Mouse (Mus musculus): Measurements from ENCODE around the gene Tmem123.

Tmem123 gene

DNA sequence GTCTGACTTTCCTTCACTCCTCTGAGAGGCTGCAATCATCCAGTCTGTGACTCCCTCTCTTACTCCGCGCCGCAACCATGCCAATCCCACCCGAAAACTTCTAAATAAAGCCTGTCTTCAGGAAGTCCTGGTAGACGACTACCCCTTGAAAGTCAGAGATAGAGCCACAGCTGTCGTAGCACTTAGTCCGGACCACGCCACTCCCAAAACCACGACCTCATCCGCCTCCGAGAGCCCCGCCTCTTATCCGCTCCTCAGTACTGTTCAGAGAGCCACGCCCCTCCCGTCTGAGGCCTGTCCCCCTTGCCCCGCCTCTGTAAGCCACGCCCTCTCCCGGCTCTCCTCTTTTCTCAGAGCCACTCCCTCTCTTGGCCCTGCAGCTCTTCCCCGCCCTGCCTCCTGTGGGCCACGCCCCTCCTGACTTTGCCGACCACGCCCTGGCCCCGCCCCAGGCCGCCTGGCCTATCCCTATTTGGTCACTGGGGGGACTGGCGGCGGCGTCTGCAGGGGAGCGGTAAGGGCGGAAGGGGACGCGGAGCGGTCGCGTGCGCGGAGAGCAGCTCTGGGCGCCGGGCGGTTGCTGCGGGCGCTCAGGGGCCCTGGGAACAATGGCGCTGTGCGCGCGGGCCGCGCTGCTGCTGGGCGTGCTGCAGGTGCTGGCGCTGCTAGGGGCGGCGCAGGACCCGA lies at the start of gene Tmem123:
Gene Tmem123 (plus strand): TSS at position 428 of the 687 bp plus-strand sequence.
- peak; percentile 100 for DNase-seq (ENCODE audit: low spot score)

DNA sequence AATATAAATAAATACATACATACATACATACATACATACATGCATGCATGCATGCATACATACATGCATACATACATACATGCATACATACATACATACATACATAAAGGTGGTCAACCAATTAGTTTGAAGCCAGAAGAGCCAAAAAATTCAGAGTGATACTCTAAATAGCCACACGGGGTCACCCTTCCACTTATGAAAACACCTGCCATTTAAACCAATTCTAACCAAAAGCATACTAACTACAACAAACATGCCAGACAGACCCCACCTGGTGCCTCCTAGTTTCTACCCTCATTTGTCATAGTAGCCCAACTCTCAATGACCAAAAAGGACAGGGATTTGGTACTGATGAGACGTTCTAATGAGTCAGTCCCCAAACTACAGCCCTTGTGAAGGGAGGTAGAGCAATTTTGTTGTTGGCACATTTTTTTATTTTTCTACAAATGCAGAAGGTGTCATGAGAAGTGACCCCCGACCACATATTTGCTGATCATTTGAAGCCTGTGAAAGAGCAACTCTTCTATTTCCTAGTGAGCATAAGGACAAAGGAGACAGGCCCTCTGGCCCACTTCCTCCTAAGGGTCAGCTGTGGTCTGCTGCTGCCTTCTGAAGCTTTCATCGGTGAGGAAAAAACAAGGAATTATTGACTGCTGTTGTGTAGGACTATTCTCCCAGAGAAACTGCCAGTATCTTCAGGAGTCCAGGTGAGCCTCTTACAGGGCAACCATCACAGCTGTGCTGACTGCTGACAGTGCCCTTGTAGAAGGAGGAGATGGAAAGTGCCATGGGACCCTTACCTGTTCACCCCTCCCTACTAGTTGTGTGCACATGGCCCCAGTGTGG lies 49.6 kb upstream of the Tmem123 start:
- DNase-seq (ENCODE audit: low spot score) = peak; percentile 60

DNA sequence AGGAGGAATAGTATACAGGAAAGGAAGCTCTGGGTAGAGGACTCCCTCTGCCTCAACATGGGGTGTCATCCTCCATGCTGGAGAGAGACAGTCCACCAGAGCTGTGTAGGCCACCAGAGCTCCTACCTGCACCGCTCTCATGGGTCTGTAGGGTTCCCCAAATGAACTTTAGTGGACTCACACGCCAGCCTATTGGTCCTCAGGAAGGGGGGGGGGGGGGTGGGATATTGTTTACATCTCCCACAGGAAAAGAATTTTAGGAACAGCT lies 49.0 kb upstream of the Tmem123 start:
- DNase-seq (ENCODE audit: low spot score) = no peak

DNA sequence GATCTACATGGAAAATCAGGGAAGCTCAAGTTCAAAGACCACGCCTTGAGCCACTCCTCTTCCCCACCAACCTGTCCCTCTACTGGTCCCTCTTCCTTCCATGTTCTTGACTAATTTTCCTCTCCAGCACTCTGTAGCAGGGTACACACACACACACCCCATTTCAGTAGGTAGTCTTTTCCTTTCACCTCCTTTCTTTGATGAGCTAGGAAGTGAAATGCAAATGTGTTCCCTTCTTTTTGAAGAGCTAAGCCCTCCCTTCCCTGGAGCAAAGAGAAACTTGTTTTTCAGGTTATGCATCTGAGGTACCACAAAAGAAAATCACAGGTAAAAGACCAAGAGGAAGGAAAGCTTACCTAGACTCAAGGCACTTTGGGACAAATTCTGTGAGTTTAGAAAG lies 42.3 kb upstream of the Tmem123 start:
- DNase-seq (ENCODE audit: low spot score) = no peak

DNA sequence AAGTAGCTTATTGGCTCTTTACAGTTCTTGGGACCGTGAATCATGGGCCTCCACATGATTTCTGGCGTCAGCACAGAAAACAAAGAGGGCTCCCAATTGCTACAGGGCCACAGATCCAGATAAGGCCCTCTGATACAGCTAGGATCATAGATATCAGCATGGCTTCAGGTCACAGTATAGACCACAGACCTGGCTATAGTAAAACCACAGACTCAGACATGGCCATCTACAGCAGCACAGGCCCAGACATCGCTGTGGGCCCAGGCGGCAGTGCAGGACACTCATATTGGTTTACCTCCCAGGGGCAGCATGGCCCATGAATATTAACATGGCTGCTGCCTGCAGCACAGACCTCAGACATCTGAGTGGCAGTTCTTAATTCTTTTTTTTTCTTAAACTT lies 34.8 kb upstream of the Tmem123 start:
- no peak for DNase-seq (ENCODE audit: low spot score)

DNA sequence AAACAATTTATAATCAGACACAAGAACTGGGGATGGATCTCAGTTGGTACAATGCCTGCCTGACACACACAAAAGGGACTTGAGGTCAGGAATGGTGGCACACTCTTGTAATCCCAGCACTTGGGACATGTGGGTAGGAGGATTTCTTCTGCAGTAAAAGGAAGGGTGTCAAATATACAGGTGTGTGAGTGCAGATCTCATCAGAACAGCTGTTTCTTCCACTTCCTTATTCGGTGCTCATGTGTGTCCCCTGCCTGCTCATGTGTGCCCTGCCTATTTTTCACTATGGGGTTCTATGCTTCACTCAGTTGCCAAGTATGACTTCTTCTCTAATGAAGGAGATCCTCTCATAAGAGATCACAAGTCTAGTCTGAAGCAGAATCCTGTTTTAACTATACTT lies 21.1 kb upstream of the Tmem123 start:
- DNase-seq (ENCODE audit: low spot score) = no peak

DNA sequence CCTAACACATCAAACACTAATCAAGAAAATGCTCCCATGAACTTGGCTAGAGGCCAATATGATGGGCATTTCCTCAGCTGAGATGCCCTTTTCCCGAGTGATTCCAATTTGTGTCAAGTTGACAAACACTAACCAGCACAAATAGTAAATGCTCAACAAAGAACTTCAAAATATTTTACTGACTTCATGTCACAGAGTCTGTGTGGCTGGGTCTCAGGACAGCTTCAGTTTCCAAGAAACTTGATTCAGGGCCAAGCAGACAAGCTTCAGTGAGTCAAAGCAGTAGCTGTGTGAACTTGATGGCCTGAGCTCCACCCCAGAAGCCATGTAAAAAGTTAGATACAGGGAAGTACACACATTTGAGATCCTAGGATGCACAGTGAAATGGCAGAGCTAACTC lies 19.7 kb upstream of the Tmem123 start:
- DNase-seq (ENCODE audit: low spot score) = no peak

DNA sequence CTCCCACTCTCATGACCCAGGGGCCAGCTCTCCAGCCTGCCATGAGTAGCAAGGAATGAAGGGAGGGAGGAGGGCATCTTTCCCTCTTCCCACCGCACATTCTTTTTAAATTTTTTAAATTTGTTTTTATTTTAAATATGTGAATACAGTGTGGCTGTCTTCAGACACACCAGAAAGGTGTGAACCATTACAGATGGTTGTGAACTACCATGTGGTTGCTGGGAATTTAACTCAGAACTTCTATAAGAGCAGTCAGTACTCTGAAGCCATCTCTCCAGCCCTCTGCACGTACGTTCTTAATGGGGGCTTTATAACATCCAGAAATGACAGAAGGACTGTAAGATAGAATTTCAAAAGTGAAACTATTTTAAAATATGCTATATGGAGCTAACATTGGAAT lies 15.0 kb upstream of the Tmem123 start:
- no peak for DNase-seq (ENCODE audit: low spot score)

DNA sequence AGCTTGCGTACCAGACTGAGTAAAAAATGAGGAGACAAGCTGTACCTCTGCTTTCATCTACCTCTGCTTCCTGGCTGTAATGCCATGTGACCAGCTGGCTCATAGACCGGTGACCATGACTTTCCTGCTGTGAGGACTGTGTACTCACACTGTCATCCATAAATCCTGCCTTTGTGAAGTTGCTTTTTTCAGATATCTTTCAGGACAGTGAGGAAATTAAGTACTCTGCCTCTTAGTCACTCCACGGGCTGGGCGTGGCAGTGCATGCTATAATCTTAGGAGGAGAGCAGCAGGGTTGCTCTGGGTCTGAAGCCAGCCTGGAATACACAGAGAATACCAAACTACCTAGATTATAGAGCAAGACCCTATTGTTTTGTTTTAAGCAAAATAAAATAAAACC lies 14.3 kb upstream of the Tmem123 start:
- DNase-seq (ENCODE audit: low spot score) = no peak

DNA sequence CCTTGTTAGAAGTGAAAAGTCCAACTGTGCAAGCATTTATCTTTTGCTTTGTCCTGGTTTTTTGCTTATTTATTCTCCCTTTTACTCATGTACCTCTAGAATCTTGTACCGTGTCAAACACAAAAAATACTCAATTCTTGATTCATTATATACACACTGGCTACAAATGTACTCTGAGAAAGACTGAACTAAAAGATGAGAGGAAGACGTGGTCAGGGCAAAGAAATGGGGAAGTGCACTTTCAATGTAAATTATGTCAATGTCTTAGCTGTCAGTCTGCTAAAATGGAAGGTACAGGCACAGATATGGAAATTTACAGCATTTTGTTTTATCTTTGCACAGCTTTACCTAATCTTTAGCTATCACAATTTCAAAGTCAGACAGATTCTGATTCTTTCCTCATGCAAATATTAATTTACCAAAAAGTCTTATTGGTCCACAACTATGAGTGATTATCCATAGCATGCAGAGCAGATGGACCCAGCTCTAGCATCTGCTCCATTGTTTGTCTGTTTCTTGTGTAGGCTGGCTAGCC lies 7.9 kb upstream of the Tmem123 start:
- no peak for DNase-seq (ENCODE audit: low spot score)

DNA sequence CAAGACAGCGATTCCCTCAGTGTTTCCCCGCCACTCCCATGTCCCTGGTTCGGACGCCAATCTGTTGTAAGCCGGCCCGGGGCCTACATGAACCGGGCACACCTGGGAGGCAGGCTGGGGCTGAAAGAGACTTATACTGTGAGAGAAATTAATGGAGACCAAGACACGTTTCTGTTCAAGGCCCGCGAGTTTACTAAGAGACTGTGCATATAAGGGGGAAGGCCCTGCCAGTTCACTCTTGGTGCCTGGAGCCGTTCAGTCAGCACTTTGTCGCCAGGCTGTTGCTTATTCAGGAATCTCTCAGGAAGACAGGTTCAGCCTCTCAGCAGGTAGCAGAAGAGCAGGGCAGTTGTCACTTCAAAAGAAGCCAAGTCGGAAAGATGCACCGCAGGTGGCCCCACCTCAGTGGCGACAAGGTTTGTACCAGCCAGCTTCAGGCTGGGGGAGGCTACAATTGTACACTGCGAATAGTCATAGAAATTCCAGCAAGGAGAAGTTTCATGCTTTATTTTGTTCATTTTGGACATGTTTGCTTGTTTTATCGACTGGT lies 1.9 kb upstream of the Tmem123 start:
- no peak for DNase-seq (ENCODE audit: low spot score)

DNA sequence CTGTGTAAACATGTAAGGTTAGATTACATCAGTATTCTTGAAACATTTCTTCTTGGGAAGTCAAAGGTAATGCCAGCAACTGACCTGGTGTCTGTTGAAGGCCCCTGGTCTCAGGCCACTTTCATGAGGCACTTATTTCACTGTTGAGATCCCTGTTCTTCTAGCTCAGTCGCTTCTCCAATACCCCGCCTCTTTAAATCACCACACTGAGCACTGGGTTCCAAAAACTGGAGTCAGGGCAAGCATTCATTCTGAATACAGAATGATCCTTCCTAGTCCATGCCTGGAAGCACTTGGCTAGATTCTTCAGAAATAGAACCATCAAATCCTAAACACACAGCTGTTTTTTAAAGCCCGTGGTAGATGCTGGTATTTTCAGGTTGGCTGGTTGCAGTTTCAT lies 1.1 kb upstream of the Tmem123 start:
- DNase-seq (ENCODE audit: low spot score) = no peak

DNA sequence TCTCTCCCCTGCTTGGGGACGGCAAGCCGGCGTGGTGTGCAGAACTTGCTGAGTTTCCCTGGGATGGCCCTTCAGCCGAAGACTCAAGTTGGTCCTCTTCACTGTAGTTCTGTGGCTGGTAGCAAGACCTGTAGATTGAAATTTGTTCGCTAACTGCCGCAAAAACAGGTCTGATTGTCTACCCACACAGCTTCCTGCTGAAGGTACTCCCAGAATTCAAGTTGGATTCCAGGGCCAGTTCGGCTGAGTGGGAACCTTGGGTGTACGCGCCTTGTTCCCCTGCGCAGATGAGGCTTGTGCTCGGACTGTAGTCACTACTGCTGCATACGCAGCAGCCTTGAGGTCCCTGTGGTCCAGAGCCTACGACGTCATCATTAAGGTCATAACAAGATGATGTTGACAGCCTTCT lies 626 bp downstream of the Tmem123 start:
- DNase-seq (ENCODE audit: low spot score) = peak; percentile 53

DNA sequence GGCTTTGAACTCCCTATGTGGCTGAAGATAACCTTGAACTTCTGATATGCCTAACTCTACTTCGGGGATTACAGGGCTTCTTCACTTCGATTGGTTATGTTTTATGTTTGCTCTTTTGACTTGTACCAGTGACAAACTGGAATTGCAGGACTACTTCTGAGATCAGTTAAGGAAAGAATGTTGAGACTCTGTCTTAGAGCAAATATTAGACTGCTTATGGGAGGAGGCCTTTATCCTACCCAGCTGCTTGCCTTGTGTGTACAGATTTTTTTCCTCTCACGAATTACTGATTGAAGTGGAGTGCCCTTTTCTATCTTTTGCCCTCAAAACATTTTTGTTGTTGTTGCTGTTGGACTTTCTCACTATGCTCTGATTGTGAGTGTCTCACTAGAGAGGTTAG lies 1.4 kb downstream of the Tmem123 start:
- DNase-seq (ENCODE audit: low spot score) = no peak

DNA sequence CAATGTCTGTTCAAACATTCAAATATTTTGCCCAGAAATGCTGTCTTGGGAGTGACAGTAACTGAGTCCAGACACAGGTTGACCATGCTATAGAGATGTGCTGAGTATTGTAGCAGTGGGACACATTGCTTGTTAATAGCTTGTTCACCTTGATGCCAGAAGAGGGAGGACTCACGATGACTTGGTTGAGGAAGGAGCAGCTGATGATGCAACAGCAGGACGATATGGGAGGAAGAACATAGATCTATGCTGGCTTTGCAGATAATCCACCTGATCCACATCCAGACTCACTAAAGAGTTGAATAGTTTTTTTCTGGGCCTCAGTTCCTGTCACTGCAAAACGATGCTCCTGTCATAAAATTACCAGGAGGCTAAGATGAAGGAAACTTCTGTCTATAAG lies 2.7 kb downstream of the Tmem123 start:
- peak; percentile 39 for DNase-seq (ENCODE audit: low spot score)

DNA sequence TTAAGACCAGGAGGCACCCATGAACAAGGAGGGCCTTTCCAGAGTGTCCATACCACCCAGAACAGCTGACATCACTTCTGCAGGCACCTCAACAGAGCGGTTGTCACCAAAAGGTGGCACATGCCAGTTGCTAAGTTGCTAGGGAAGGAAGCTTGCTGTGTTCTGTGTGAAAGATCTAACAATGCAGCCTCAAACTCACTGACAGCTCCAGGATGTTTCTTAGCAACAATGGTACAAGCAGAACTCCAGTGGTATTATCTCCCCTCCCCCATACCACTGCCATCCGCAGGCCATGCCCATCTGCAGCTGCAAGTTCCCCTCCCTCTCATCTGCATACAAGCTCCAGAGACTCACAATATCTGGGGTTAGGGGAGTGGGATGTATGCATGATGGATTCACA lies 3.7 kb downstream of the Tmem123 start:
- no peak for DNase-seq (ENCODE audit: low spot score)

DNA sequence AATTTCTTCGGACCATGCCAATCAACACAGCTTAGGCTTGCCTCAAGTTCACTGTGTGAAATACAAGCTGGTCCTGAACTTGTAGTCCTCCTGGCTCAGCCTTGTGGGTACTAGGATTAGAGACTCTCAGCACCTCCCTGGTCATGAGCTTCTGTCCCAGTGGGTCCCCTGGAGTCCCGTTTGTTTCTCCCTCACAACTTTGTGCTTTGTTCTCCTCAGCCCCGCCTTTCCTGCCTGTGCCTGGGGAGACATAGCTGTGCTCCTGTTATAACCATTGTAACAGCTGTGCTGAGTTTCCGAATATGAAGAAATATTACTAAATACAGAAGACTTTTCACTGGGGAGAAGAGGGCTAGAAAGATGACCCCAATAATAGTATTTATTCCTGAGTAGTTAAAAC lies 5.2 kb downstream of the Tmem123 start:
- DNase-seq (ENCODE audit: low spot score) = no peak

DNA sequence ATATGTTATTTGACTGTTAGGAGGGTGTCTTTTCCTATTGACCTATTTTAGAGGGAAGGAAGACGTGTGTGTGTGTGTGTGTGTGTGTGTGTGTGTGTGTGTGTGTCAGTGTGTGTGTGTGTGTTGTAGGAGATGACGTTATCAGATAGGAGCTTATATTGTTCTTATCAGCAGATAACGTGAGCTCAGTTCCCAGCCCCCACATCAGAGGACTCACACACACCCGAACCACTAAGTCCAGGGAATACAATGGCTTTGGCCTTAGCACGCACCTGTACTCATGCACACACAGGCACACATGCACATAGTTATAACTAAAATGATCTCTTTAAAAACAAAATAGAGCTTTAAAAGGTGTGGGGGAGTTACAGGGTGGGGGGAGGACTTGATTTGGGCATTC lies 5.7 kb downstream of the Tmem123 start:
- no peak for DNase-seq (ENCODE audit: low spot score)

DNA sequence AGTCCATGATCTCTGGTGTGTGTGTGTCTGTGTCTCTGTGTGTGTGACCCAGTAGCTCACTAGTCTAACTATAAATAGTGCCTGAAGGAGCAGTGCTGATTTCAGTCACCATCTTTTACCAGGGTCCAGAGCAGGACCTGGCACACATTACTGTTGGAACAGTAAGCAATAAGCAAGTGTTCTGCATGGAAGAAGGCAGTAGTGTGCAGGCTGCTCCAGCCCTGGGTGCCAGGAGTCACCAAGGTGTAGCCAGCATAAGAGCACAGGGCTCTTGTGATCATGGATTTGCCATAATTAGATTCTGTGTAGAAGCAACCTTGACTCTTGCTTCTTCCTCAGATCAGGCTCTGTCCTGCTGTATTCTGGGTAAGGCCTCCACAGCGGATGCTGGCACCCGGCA lies 8.5 kb downstream of the Tmem123 start:
- no peak for DNase-seq (ENCODE audit: low spot score)

DNA sequence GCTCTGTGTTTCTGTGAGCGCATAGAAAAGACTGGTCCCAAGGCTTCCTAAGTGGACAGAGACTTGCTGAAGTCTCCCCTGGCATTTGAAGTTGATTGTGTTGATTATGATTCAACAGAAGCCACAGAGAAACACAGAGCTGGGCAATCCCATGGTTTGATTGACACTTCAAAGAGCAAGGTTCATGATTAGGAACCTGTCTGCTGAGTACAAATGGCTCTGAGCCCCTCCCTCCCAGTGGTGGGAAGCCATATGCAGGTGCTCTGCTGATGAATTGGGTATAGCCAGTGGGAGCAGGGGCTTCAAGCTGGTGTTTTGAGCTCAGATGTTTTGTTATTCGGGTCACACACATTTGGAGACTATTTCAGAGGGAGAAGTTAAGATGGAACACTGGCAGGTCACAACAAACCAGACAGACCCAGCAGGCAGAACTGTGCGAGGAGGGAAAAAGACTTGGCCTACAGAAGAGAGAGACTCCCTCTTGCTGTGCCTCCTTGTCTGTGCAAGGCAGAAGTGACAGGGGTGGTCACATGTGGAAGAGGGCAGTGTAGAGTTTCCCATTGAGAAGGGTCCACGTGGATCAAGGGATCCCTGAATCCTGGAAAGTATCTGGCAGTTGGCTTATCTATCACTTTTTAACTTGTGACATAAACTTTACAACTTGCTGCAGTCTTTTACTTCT lies 9.1 kb downstream of the Tmem123 start:
- DNase-seq (ENCODE audit: low spot score) = no peak

DNA sequence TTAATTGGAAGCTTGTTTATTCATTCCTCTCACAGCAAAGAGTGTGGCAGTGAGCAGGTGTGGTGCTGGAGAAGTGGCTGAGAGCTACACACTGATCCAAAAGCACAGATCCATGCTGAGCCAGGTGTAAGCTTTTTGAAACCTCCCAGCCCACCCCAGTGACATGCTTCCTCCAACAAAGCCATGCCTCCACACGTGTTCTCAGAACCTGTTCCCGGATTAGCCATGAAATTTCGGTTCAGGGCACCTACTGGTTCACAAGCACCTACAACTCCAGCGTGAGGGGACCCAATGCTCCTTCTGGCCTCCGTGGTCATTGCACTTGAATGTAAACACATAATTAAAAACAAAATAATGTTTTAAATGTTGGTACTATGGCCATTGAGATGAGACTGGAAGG lies 9.8 kb downstream of the Tmem123 start:
- no peak for DNase-seq (ENCODE audit: low spot score)

DNA sequence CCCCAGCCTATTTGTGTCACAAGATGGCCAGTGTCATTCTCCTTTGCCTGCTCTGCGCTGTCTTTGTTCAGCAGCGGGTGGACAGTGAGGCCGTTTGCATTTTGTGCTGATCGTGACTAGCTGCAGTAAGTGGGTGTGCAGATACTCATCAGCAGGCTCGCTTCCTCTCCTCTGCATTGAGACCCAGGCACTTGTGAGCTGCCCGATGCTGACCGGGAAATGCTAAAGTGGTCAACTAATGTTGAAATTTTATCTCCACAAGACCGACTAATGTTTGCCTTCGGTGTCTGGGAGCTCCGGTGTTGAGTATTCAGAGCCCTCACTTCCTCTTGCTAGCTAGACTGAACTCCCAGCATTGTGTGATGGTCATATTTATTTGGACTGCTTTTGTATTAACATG lies 10.7 kb downstream of the Tmem123 start:
- DNase-seq (ENCODE audit: low spot score) = no peak

DNA sequence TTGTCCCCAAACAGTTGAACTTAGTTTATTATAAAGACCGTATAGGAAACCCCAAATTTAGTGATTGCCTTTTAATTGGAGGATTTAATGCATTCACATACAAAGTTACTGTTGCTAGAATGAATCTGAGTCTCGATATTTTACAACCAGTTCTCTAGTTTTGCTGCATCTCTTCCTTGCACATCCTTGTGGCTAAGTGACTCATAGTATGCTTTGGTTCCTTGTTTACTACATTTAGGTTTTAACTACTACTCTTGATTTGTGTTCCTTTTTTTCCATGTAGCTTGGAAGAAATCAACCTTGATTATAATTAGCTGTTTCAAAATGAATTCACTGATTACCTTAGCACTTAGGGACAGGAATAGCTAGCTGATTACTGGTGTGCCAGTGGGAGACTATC lies 11.2 kb downstream of the Tmem123 start:
- no peak for DNase-seq (ENCODE audit: low spot score)
